Mouse (Mus musculus): Measurements from ENCODE around the gene Klrb1c.

Gene Klrb1c

DNA sequence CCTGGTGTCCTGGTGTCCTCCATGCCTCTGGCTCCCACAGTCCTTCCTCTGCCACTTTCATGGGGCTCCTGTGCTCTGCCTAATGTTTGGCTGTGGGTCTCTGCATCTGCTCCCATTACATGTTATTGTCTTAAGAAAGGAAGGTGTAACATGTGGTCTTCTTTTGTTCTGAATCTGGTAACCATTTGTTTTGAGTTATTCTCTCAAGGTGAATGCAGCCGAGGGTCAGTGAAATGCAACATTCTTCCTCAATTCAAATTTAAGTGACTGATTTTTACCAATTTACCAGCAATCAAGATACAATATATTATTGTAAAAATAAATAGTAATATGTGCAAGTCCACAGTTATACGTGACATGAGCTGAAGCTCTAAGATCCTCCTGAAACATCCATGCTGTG is at the start of gene Klrb1c:
Gene Klrb1c, minus strand, starts transcription at position 101 of the 400 bp plus-strand sequence.
- no peak for DNase-seq

DNA sequence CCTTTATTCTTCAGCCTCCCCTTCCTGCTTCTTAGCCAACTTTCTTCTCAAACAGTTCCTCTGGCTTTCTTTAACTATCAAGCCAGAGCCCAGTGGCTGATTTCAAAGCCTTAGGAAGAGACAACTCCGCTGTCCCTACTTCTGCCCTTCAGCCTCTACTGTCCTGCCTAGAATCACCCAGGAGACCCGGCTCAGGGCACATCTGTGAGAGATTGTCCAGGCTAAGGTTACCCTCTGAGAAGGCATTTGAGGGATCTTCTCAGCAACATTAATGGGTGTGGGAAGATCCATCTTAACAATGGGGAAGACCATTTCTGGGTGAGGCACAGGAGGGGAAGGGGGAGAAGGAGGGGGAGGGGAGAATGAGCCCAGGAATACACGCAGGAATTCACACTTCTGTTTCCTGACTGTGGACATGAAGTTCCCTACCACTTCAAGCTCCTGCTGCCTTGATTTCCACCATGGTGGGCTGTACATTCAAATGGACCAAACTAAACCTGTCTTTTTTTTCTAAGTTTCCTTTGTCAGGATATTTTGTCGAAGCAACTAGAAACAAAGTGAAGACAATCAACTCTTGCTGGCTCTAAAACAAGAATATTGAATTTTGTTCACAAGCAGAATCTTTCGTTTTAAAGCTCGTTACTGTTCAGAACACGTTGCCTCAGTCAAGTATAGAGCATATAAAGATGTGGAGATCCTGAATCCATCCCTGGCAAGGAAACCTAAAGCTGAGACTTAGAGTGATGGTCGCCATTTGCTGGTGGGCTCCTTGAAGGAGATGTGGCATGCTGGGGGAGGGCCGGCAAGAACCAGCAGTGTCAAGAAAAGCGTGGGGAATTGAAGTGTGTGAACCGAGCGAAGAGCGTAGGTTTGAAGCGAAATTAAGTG is 48.7 kb upstream of the Klrb1c start:
- peak; percentile 36 for DNase-seq

DNA sequence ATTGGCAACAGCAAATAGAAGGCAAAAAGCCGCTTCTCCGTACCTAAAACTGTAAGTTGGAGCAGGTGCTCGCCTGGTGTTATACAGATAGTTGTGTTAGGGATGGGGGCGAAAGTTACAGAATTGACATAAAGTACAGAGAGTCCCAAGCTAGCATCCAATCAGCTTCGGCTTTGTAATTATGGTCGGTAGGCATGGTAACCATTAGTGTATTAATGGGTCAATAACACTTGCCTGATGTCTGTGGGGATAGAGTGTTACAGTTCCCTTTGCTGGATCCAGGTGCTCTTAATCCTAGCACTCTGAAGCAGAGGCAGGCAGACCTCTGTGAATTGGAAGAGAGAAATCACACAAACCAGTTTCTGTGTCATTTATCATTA is 47.9 kb upstream of the Klrb1c start:
- no peak for DNase-seq

DNA sequence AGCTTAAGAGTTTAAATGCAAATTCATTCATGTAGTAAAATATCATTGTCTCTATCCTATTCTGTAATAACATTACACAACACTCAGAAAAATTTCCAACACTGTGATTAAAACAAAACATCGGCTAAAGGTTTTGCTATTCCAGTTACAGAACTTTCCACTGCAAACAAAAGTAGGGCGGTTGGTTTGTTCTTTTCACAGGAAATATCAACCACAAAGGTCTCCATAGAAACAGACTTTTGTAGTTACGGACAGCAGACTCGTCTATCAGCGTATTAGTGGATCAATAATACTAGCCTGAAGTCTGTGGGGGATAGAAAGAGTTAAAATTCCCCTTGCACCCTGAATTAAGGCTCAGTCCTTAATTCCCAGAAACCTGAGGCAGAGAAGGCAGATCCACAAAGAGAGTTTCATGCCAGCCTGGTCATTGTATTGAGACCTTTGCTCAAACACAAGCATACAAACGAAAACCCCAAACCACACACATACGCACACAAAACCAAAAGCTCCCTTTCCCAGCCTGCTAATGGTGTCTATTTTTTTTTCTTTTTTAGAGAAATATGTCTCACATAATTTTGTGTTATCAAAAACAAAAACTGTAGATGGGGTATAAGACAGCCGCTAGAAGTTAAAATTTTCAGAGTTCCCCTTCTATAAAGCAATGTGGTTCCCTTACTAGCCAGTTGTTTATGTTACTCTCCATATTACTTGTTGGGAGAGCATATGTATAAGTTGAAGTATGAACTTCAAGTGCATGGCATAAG is 47.4 kb upstream of the Klrb1c start:
- DNase-seq: no peak

DNA sequence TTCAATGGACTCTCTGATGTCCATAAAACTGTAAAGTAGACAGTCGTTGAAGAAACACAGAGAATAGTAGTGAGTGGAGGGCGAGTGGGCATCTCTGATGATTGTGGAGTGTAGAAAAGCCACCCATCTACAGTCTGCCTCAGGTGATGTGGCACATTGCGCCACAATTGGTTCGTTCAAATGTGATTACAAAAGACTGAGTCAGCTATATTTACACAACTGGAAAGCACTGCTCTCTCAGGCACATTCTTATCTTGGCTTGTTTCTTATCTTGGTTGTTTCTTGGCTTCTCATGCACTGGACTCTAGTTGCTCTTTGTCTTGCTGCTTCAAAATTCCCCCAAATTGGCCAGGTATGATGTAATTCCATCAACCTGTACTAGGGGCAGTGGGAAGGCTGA is 46.6 kb upstream of the Klrb1c start:
- no peak for DNase-seq

DNA sequence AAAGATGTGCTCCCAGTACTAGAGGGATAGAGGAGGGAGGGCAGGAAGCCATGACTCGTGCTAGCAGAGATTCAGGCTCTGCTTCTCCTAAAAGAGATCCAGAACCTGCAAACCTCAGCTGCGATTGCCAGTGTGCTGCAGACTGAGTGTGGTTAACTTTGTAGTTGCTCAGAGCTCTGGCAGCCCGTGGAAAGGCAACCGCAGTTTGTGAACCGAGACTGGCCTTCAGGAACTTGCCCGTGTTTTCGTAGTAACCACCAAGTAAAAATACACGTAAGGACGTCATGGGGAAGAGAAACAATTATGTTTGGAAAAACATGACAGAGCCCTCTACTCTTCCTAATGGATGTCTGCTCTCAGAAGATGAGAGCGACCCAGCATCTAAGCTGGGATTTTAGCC is 44.0 kb upstream of the Klrb1c start:
- DNase-seq: no peak

DNA sequence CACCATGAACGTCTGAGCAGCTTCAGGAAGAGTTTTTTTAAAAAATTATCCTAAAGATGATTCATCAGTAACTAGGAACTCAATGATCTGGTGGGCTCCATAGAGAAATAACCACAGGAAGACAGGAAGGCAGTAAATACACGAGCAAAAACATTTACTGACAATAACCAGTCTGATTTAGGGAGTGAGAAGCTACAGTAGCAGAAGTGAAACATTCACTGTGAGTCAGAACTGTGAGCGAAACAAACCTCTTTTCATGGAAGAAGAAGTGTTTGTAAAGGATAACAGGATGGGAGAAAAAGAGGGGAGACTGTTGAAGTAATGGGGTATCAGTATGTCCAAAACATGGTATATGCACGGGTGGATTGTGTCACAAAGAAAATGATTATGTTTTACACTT is 40.8 kb upstream of the Klrb1c start:
- no peak for DNase-seq

DNA sequence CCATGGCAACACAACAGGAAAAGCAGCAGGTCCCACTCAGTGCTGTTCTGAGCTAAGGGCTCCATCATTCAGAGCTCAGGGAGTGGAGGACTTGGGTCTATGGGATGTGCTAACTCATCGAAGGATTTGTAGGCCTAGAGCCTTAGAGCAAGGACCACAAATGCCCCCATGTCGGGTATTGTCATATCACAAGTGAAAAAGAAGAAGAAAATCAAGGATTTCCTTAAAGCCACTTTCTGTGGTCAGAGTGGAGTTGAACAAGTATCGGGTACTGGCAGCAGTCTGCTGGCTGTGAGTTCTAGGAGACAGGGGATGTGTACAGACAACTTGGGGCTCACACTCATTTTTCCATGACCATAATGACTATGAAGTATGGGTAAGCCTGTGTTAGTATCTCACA is 37.8 kb upstream of the Klrb1c start:
- DNase-seq: no peak

DNA sequence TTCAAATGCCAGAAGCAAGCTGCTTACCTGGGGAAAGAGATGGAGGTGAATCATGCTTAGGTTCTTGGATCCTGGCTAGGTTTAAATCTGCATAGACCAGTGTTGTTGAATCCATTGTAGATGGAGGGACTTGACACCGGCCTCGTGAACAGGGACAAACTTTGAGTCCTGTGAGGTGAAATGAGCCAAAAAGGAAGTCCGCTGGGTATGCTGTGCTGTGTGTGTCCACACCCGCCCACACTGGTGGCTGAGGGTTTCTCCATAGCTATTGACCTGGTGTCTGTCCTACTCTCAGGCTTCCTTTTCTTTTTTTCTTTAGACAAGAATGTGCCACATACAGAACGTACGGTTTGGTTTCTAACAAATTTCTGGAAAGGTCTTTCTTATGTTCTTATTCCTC is 37.1 kb upstream of the Klrb1c start, which contains the start of the genes Gm44511 and Klrb1b:
Gene Gm44511, minus strand, starts transcription at position 184 of the 400 bp plus-strand sequence.
Gene Klrb1b, minus strand, starts transcription at position 200 of the 400 bp plus-strand sequence.
- no peak for DNase-seq

DNA sequence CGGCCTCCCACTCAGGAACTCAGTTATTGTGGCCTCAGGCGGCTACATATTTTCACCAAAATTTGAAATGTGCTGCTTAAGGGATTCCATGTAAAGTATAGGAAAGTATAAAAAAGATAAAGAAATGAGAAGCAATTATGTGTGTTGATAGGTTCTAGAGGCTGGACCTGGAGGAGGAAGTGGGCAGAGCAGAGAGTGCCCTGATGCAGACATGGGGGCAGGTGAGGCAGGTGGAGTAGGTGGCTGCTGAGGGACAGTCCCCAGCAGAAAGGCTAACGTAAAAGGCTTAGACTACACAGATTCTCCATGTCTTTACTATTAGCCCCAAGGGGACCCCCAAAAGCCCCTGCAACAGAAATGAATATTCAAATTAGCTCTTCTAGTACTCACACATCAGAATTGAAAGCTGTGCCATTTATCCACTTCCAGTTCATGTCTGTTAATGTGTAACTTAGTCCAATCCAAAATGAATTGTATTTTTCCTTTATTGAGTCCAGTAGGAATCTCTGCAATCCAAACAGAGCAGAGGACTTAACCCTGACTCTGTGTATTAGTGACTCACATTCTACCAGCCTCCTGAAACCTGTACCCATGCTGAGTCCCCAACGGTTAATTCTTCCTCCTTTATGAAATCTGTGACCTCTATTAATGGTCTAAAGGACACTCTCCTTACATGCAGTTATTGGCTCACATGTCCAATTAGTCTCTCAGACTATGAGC is 29.2 kb upstream of the Klrb1c start:
- DNase-seq: no peak

DNA sequence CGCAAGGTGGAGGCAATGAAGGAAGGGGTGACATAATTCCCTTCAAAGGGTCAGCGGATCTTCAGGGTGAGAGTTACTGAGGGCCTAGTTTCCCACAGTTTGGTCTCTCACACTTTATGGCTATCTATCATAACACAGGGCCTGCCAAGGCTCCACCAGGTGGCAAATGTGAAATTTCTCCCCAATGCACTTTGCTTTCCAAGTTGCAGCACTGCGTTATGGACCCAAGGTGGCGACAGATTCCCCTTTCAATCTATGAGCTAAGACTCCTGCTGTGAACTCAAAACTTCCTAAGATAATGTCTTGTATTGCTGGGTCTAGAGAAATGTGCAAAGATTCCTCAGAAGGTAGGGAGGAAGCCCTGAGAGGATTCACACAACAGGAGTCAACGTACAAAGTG is 19.5 kb upstream of the Klrb1c start:
- no peak for DNase-seq

DNA sequence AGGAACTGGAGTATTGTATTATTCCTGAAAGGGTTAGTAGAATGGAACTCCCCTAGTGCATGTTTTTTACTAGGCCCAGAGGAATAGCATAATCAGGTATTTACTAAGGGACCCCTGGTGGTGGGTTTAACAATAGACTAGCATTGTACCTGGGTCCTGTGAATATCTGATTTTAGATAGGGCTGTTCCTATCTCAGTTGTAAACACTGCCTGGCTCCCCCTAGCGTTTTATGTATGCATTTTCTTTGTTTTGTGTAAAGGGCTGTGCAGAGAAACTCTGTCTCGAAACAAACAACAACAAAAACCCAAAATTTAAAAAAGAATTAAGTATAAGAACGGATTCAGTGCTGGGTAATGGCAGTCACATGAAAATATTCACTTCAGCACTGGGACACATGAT is 18.0 kb upstream of the Klrb1c start:
- no peak for DNase-seq

DNA sequence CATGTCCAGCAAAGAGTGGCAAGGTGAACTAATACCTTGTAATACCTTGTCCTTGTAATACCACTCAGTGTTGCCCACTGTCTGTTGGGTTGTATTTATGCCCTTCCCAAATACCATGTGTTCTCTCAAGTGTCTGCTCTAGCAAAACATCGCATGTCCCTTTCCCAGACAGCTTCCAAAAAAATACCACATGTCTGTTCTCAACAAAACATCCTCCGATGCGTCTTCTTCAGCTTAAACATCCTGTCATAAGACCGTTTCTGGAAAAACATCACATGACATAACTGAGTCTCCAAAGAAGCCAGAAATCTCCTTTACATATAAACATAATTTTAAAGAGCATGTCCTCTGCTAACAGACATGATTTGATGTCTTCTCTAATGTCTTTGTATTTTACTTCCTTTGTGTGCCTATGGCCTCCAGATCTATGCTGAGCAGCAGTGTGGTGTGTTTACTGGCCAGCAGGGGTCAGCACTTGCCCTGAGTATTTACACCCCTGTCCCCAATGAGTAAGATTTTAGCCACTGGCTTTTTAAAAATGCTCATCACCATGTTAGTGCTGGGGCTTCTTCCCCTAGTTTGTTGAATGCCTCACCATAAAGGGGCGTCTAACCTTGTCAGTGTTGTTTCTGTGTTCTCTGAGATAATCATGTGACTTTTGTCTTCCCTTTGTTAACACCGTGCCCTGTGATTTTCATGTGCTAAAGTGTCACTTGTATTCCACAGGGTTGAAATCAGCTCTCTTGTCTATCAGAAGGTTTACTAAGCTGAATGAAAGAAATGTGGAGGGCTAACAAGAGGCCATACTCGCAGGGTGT is 16.0 kb upstream of the Klrb1c start:
- peak; percentile 38 for DNase-seq

DNA sequence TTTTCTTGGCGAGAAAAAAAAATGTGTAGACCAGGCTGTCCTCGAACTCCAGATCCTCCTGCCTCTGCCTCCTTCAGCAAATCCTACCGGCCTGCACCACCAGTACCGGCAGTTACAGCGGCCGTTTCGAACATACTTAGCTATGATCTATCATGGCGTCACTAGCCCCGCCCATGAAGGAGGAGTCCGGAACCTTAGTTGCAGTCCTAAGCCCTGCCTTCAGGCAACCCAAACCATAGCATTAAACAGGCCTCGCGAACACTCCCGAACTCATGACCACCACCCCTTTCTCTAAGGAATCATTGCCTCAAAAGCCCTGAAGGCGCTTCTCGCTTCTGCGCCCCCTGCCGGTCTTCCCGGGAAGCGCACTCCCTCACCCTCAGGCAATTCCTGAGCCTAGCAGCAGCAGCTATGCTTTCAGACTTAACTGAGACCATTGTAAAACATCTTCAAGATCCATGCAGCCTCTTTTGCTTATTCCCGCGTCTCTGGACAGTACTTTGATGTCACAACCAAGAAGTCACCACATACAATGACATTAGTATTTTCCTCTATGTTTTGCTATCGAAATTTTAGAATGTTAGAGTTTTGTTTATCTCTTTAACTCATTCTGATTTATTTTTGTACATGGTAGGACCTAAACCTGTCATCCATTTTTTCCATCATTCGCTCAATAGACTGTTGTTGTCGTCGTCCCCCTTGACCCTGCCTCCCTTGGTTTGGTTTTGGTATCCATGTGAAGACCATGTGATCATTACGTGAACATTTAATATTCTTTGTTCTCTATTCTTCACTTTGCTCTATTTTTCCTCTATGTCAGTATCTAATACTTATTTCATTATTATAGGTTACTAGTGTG is 14.2 kb upstream of the Klrb1c start:
- DNase-seq: peak; percentile 97

DNA sequence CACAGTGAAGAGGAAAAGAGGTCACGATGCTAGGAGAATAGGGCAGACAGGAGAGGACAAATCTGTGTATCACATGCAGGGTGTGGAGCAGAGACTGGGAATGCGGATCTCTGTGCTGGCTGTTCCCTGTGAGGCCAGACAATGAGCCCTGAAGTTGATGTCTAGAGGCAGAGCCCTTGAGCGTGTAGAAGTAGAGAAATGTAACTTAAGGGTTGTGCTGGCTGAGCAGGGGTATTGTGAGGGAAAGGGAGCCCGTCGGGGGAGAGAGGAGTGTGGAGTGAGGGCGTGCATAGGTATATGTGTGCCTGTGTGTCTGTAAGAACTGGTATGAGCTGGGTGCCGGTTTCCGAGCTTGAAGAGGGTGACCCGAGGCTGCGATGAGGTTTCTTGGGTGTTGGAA is 13.5 kb upstream of the Klrb1c start:
- no peak for DNase-seq

DNA sequence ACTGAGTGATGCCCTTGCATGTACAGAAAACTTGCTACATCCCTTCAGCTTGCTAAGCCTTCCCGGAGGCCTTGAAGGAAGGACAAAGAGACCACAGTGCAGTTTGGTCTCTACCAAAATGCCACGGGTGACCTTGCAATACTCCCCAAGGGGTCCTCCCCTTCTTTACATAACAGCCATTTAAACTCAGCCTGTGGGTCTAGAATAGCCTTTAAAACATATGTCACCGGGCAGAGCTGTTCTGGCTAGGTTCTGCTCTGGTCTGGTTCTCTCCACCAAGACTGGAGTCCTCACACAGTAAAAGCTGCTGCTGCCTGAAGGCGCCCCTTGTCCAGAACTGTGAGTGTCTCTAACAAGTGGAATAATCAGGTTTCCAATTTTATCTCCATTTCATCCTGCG is 11.7 kb upstream of the Klrb1c start:
- DNase-seq: peak; percentile 10

DNA sequence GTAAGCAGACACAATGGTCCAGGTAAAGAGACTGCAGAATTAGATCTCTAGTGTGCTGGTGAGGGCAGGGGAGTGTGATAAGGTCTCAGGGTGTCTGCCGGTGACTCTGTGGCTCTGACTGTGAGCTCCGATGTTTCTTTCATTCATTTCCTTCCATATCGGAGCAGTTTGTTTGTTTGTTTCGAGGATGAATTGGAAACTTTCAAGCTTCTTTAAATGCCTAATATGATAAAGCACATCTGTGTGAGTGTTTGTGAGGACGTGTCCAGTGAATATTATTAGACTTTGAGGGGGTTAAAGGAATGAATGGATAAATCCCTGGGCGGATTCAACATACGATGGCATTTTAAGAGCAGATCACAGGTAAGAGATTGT is 10.9 kb upstream of the Klrb1c start:
- no peak for DNase-seq

DNA sequence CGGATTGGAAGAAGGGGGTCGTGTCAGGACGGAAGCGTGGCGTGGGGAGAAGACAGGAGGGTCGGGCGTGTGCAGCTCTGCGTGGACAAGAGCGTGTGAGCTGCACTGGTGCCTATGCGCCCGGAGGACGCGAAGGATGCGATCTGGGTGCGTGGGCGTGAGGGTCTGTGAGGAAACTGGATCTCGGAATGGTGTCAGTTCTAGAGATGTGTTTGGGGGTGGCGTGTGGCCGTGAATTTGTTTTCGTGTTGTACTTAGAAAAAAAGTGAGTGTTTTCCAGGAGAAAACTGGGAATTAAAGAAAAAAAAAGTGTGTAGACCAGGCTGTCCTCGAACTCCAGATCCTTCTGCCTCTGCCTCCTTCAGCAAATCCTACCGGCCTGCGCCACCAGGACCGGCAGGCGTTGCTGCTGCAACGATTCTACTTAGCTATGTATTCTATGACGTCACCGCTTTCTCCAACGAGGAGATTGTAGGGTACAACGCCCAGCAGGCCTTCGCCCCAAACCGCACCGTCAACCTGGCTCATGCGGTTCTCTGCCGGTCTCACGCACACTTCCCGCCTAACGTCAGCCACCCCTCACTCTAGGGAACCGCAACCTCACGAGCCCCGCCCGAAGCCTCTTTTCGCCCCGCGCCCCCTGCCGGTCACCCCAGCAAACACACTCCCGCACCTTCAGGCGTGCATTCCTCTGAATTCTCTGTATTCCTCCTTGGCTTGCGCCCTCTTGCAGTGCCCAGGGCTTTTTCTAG is 10.3 kb upstream of the Klrb1c start:
- peak; percentile 93 for DNase-seq

DNA sequence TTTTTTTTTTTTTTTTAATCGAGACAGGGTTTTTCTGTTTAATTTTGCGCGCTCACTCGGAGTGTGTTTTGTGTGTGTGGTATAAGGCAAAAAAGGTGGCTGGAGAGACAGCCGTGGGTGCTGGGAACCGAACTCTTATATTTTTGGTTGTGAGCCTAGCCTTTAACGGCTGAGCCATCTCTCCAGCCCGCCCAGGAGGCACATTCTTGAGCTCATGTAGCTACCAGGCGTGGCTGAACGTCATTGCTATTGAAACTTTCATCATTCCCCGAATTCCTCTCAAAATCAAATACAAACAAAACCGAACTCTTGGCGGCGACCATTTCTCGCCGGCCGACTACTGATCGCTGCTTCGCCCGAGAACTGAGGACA is 9.7 kb upstream of the Klrb1c start:
- DNase-seq: peak; percentile 82

DNA sequence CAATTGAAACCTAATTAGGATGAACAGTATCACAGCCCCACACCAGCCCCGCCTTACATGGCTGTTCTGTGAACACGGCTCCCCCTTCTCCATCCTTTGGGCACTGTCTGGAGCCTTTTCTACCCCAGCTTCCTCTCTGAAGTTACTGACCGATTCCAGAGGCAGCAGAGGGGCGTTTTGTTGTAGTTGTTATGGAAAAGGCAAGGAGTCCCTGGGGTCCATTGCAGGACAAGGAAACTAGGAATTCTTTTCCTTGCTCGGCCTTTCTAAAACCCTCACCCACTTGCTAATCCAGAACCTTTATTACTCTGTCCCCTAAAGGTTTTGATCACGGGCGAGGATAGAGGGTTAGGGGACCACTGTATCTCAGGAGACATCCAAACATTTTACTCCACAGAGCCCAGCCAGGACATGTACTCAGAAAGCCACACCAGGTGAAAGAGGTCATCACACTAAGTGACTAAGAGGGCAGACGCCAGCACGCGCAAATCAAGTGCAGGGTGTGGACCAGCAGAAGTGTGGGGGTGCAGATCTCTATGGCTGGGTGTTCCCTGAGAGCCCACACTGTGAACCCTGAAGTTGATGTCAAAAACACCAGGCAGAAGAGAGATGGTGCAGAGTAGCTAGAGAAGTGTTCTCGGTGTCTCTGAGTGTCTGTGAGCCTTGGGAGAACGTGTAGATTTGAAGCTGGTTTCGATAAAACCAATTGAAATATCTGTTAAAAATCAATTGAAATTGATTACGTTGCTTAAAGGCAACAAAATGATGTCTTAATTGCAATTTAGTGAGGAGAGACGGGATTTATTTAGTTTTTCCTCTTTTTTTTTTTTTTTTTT is 9.1 kb upstream of the Klrb1c start:
- DNase-seq: peak; percentile 57

Data from cerebellum, adult 9-11 months (tissue).